Mouse (Mus musculus) adrenal gland, adult 2 months (tissue): ENCODE measurements at regions not wholly inside any gene's neighbourhood (a gene's known extent, or its start where the extent isn't known, plus 50 kb on each side); places are given as distances from the start of the nearest gene placed in this dataset.

Experiments used
- DNase-seq: peaks from one replicate; pipeline ENCODE4 v3.0.0; 2021

DNA sequence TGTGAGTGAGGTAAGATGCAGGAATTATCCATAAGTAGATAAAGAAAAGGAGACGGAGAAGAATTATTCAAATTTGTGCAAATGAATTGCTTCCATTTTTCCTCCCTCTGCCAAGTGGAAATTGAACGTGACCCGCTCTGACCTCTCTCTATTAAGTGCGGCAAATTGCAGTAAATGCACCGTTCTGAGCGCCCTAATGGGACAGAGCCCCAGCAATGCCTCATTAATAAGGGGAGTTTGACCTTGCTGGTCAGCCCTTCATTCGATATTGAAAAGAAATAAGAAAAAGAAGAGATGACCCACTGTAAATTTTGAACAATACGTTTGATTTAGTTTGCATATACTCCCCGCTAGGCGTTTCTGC, 137.0 kb downstream of the Gpat3 start:
- no peak for DNase-seq

DNA sequence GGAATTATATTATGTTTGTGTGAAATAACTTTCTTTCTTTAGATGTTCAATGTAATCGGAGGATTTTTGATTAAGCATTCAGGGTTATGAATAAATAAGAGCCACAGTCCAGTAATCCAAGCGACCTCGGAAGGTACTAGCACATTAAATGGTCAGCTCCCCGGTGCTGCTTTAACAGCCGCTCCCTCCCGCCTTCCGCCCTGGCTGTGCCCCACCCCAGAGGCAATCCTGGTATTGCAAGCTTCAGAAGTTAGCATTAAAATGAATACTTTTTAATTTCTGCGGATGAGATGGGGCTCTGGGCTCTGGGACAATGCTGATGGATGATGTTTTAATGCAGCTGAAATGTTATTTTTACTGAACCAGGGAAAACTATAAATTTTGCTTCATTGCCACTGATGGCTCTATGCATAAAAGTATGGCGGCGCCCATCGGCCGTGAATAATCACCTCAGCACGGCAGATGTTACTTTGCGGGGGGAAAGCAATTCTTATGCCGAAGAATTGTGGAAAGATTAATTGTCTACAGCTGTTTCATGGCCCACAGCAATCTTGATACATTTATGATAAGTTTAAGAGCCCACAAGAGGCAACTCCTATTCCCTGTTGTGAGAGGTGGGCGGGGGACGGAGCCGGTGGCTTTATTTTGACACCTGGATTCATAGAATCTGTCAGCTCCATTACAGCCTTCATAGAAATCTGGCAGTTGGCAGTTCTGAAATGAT, 136.5 kb downstream of the Gpat3 start:
- no peak for DNase-seq

DNA sequence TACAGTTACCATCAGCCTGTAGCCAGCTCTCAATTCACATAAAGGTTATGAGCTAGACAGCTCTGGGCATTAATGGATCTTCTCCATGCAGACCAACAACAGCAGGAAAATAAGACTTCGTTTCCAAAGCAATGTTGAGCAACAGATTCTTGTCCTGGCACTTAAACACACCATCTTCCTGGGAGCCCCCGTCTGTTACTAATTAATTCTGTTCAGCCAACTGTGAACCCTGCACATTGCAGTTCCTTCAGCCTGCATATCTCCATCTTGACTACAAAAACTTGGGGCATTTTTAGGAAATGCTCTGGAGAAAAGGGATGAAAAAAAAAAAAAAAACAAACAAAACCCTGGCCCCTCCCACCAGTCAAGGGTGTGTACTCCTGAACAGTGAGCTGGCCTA, 131.2 kb downstream of the Gpat3 start:
- DNase-seq: no peak

DNA sequence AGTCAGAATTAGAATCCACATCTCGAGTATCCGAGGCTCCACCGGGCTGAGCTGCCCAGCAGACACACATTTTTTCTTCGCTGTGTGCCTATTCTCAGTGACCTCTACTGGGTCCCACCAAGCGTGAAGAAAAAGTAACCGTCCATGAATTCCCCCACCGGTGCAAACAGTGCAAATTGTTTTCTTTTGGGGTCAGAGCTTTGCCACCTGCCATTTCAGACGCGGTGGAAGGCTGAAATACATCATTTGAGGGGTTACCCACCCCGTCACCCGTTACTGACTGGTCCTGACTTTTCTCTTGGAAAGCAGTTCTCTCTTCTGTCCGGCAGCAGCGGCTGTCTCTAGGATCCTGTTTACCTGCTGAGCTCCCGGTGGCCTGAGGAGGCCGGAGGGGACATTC, 105.7 kb downstream of the Gpat3 start:
- DNase-seq: no peak
